Mouse (Mus musculus): ENCODE data around the gene Cacna1c.

Gene Cacna1c

GRCm38 (mm10) chr6:119165677-119166076, 30.5 kb downstream of the Cacna1c start:
- DNase-seq (ENCODE audit: low spot score in 2 of 2) = no peak

DNA sequence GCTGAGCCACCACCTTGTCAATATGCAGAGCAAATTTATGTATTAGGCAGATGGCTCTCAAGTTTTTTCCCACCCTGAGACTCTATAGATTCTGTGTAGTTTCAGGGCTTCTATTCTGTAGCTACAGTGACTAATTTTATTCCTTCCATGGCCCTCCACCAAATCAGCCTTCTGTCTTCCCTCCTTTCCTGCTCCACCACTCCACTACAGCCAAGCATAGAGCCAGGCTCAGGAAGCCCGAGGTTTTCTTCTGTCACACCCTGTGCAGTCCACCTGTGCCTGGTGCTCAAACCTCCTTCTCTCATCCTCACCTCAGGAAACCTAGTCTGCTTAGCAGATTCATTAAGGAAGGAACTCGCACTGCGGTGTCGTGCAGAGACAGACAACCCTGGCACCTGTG, 51.1 kb downstream of the Cacna1c start:
- no peak for DNase-seq (ENCODE audit: low spot score in 2 of 2)

GRCm38 (mm10) chr6:119139561-119139960, 56.7 kb downstream of the Cacna1c start:
- no peak for DNase-seq (ENCODE audit: low spot score in 2 of 2)

DNA sequence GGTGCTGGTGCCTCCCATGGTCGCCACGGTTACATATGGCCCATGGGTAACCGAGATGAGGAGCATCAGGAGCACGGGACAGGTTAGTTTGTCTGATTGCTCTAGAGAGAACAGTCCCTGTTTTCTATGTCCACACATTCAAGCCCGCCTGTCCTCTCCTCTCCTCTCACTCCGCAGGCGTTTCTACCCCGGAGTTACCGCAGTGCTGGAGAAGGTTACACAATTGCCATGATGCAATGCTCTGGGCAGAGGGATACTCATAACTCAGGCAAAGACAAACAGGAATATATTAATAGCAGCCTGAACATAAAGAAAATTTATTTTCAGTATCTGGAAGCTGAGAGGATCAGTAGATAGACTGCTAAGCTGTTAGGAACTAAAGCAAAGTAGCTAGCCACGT, 58.5 kb downstream of the Cacna1c start:
- DNase-seq (ENCODE audit: low spot score in 2 of 2) = no peak

DNA sequence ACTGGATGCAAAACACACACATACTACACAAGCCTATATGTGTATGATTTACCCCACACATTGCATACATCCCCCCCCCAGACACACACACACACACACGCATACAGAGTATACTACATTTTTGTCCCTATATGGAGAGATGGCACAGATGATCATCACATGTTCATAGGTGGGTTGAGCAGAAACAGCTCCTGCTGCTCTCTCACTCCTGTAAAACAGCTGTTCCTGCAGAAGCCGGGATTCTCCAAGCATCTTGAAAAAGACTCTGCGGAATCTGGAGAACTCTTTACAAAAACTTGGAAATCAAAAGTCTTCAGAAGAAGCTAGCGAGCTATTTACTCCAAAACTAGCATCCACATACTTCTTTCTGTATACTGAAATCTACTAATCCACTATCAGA, 63.4 kb downstream of the Cacna1c start:
- no peak for DNase-seq (ENCODE audit: low spot score in 2 of 2)

DNA sequence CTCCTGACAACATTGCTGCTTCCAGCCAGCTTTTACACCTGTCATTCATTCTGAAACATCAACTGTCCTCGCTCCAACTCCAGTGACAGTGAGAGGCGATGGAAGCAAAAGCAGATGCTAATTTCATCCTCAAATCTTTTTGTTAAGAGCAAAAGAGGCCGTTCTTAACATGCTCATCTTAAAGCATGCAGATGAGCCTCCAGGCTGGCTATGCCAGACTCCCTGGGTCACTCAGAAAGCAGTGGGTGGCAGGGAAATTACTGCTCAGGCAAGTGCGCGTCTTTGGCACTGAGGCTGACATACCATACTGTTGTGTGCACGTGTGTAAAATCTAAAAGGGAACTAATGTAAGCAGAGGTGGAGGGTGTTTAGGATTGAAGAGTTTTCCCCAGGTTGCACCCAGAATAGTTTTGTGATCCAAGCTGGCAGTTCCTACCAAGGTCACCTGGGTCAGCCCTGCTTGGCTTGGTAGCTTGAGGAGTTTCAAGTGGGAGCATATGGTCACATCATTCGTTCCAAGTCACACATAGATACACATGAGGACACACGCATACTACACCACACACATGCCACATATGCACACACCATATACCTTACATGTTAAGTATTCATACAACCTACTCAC, 64.0 kb downstream of the Cacna1c start:
- no peak for DNase-seq (ENCODE audit: low spot score in 2 of 2)

GRCm38 (mm10) chr6:119129664-119130063, 66.6 kb downstream of the Cacna1c start:
- DNase-seq (ENCODE audit: low spot score in 2 of 2) = peak in 1 of 2 experiments; percentile 38

DNA sequence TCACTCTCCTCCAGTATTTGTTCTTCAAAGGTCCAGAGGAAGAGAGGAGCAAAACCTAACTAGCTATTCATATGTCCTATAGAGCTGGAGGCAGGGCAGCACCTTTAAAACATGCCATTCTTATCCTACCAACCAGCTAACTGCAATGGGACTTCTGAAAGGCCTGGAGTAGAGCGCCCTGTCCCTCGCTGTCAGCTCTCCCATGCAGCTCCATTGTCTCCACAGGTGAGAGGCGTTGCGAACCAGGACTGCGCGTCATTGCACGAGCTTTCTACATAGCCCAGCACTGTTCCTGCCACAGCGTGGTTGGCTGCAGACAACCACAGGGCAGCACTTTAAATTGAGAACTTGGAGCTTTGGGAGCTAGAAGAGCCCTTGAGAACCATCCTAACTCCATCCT, 67.7 kb downstream of the Cacna1c start:
- DNase-seq (ENCODE audit: low spot score in 2 of 2) = no peak

DNA sequence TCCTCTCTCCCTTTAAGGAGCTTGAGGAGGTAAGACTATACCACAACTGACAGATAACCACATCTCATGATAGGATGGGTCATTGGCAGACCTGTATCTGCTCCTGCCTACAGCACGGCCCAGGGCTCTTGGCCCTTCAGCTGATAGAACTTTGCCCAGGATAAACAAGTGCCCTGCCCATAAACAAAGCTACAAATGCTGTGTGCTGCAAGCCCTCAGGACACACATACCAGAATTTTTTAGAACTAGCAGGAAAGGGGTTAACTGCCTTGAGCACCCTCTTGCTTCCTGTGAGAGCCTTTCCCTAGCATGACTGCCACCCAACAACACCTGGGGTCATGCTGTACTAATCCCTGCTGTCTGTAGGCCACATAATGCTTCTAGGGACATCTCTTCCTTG, 68.1 kb downstream of the Cacna1c start:
- no peak for DNase-seq (ENCODE audit: low spot score in 2 of 2)

GRCm38 (mm10) chr6:119126991-119127390, 69.2 kb downstream of the Cacna1c start:
- DNase-seq (ENCODE audit: low spot score in 2 of 2) = no peak

DNA sequence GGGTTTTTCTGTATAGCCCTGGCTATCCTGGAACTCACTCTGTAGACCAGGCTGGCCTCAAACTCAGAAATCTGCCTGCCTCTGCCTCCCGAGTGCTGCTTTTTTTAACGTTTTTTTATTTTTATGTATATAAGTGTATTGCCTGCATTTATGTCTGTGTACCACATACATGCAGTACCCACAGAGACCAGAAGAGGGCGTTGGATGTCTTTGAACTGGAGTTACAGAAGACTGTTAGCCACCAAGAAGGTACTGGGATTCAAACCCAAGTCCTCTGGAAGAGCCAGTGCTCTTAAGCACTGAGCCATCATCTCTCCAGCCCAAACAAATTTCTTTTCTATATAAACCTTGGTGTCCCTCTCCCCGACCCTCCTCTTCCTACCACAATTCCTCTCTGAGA, 77.8 kb downstream of the Cacna1c start:
- DNase-seq (ENCODE audit: low spot score in 2 of 2) = no peak

GRCm38 (mm10) chr6:119116290-119116689, 79.9 kb downstream of the Cacna1c start:
- DNase-seq (ENCODE audit: low spot score in 2 of 2) = no peak

GRCm38 (mm10) chr6:119113362-119113761, 82.9 kb downstream of the Cacna1c start:
- DNase-seq (ENCODE audit: low spot score in 2 of 2) = no peak

DNA sequence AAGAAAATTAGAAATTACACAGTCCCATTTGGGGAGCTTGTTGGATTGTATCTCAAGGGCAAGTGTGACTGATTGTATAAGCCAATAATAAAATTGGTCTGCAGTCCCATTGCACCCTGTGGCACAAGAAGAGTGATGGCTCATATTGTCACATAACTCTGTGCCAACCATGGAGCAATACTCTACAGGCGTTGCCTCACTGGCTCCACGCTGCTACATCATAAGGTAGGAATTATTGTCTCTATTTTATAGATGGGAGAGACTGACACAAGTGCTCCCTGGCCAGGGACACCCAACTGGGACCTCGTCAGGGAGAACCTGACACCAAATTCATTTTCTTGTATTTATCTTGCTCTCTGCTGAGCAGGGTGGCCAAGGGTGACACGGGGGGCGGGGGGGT, 85.8 kb downstream of the Cacna1c start:
- DNase-seq (ENCODE audit: low spot score in 2 of 2) = no peak

- DNase-seq (ENCODE audit: low spot score in 2 of 2) = peak in 1 of 2 experiments; percentile 5
These were observed 87.5 kb downstream of the Cacna1c start for GRCm38 (mm10) chr6:119108466-119109394.

GRCm38 (mm10) chr6:119107856-119108465, 88.3 kb downstream of the Cacna1c start:
- DNase-seq (ENCODE audit: low spot score in 2 of 2) = no peak

GRCm38 (mm10) chr6:119107140-119107855, 88.9 kb downstream of the Cacna1c start:
- DNase-seq (ENCODE audit: low spot score in 2 of 2) = no peak

GRCm38 (mm10) chr6:119106726-119107125, 89.5 kb downstream of the Cacna1c start:
- no peak for DNase-seq (ENCODE audit: low spot score in 2 of 2)

- DNase-seq (ENCODE audit: low spot score in 2 of 2) = no peak
These were observed 90.3 kb downstream of the Cacna1c start for GRCm38 (mm10) chr6:119105651-119106595.

GRCm38 (mm10) chr6:119104246-119104645, 92.0 kb downstream of the Cacna1c start:
- peak in 1 of 2 experiments; percentile 38 for DNase-seq (ENCODE audit: low spot score in 2 of 2)

DNA sequence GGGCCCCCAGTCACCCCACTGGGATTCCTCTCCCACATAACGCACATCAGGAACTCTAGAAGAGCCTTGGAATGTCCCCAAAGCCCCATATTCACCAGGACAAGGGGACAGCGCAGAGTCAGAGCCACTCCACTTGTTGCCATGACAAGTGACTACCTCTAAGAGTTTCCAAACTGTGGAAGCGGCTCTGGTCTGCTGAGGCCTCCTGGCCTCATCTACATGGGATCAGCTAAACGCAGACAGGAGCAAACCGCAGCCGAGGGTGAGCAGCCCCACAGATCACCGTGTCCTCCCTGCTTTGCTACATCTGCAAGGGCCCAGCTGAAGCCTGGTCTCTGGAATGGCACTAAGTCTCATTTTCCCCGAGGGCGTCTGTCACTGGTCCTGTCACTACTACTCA, 93.3 kb downstream of the Cacna1c start:
- no peak for DNase-seq (ENCODE audit: low spot score in 2 of 2)

Data from spleen, postnatal 14 days (tissue).